Mouse (Mus musculus): ENCODE results near the gene Tns2. TPM values are rescaled to one million over a fixed set of nuclear protein-coding genes. Genes with fewer than 3 reads are reported as not detected.
A peak's percentile ranks its signal among the peaks of the same experiment; 100 is the strongest.
"Not testable (repeated sequence)": the region's sequence is repeated elsewhere in the genome, so short reads cannot be mapped to it uniquely, and the experiment has no call there.

Tns2 gene
- total and polyA plus RNA-seq, 3 experiments, result 114 to 184 (median 130) TPM

DNA sequence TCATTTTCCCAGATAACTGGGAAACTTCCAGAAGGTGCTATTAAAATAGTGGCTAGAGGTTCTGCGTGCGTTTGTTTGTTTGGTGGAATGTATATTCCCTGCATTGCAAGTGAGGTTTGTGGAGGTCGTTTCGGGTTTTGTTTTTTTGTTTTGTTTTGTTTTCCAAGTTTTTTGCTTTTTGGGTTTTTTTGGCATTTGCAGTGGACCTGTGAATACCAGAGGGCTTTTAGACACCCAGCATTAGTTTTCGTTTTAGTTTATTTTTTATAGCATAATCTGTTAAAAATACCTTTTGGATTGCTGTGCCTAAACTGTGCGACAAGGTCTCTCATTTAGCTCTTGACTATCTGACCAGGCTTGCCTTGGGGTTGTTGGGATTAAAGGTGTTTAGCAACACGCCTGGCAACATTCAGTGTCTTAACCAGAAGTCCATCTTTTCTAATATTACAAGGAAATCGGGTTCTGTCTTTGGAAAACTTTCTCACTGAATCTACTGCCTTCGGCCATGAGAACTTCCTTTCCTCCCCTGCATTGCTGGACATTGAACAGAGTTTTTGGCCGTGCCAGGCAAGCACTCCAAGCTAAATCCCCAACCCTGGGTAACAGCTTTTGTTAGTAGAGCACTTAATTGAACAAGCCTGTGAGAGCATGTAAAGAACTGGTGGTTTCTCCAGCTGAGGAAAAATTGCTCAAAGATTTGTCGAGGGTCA is 25.2 kb upstream of the Tns2 start:
- DNase-seq, result no peak
- Histone ChIP-seq H3K27me3 (ENCODE audit: control insufficient read depth, insufficient read depth, low read length) (no peaks in the 10 kb centered on the region), H3K4me1 (ENCODE audit: control insufficient read depth, insufficient read depth, low read length) (no peaks in the 10 kb centered on the region; the same call in 1 of the 2 replicates), H3K4me3 (peak overlapping the region; percentile 88), H3K79me2 (replicated peaks; ENCODE audit: control insufficient read depth, insufficient read depth, low read length) (peaks cover 6% of the 10 kb centered on the region; the same call in 1 of the 2 replicates), H3K27ac (no peak overlapping the region), H3K9ac (ENCODE audit: low read depth, low read length) (no peak overlapping the region; the same call in 1 of the 2 replicates), H3K36me3 (ENCODE audit: control insufficient read depth, insufficient read depth, low read length) (peaks cover 7% of the 10 kb centered on the region)
- intact Hi-C loops (cut with DNase I), result loop anchor here (10.0 kb wide), 1 partner anchor 600 kb away; the partner anchor contains the start of gene Atp5g2
- TF ChIP-seq POLR2A (IDR thresholded peaks at IDR 0.05; ENCODE audit: insufficient read depth, low read depth, low read length) (no peak), EP300 (IDR thresholded peaks at IDR 0.05; ENCODE audit: insufficient read depth, low read depth, low read length) (no peak), CTCF (IDR thresholded peaks at IDR 0.05) (no peak)
- WGBS, result 5% methylated on average over 11 of the region's 11 CpGs

DNA sequence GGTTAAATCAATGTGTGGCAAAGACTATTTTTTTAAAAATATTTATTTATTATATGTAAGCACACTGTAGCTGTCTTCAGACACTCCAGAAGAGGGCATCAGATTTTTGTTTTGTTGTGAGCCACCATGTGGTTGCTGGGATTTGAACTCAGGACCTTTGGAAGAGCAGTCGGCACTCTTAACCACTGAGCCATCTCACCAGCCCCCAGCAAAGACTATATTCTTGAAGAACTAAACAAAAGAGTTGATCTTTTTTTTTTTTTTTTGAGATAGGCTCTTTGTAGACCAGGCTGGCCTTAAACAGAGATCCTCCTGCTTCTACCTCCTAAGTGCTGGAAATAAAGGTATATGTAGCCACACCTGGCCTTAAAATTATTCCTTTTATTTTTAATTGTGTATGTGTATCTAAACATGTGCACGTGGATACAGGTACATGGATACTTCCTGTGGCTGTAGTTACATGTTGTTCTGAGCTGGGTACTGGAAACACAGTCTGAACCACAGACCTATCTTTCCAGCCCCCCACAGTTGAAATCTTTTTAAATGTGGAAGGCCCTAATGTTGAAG is 23.0 kb upstream of the Tns2 start:
- peaks cover 10% of the 10 kb centered on the region for H3K36me3 ChIP-seq (ENCODE audit: control insufficient read depth, insufficient read depth, low read length)
- TF ChIP-seq EP300 (IDR thresholded peaks at IDR 0.05; ENCODE audit: insufficient read depth, low read depth, low read length) (no peak), CTCF (IDR thresholded peaks at IDR 0.05) (no peak), POLR2A (IDR thresholded peaks at IDR 0.05; ENCODE audit: insufficient read depth, low read depth, low read length) (no peak)
- H3K27me3 ChIP-seq (ENCODE audit: control insufficient read depth, insufficient read depth, low read length), result no peaks in the 10 kb centered on the region
- WGBS, result 74% methylated on average over 2 of the region's 2 CpGs
- no peak overlapping the region for H3K4me3 ChIP-seq
- H3K27ac ChIP-seq, result no peak overlapping the region
- no peaks in the 10 kb centered on the region; the same call in 1 of the 2 replicates for H3K4me1 ChIP-seq (ENCODE audit: control insufficient read depth, insufficient read depth, low read length)
- no peak for DNase-seq
- intact Hi-C loops (cut with DNase I), result loop anchor here (10.0 kb wide), 1 partner anchor 598 kb away; the partner anchor contains the start of gene Atp5g2
- H3K9ac ChIP-seq (ENCODE audit: low read depth, low read length), result no peak overlapping the region
- H3K79me2 ChIP-seq (replicated peaks; ENCODE audit: control insufficient read depth, insufficient read depth, low read length), result peaks cover 6% of the 10 kb centered on the region; the same call in 1 of the 2 replicates

- Histone ChIP-seq H3K27me3 (ENCODE audit: control insufficient read depth, insufficient read depth, low read length) (no peaks in the 10 kb centered on the region), H3K27ac (no peak overlapping the region), H3K4me3 (no peak overlapping the region), H3K9ac (ENCODE audit: low read depth, low read length) (no peak overlapping the region), H3K79me2 (replicated peaks; ENCODE audit: control insufficient read depth, insufficient read depth, low read length) (peaks cover 6% of the 10 kb centered on the region; the same call in 1 of the 2 replicates), H3K36me3 (ENCODE audit: control insufficient read depth, insufficient read depth, low read length) (peaks cover 10% of the 10 kb centered on the region), H3K4me1 (ENCODE audit: control insufficient read depth, insufficient read depth, low read length) (no peaks in the 10 kb centered on the region; the same call in 1 of the 2 replicates)
- WGBS, result 68% methylated on average over 4 of the region's 4 CpGs
- no peak for TF ChIP-seq EP300 (IDR thresholded peaks at IDR 0.05; ENCODE audit: insufficient read depth, low read depth, low read length)
- no peak for TF ChIP-seq POLR2A (IDR thresholded peaks at IDR 0.05; ENCODE audit: insufficient read depth, low read depth, low read length)
- TF ChIP-seq CTCF (IDR thresholded peaks at IDR 0.05), result no peak
- DNase-seq, result no peak
- intact Hi-C loops (cut with DNase I), result loop anchor here (2.0 to 10.0 kb wide), 2 partner anchors 16 to 596 kb away; partner anchors contain the start of gene Atp5g2
These were observed 21.0 kb upstream of the Tns2 start for GRCm38 (mm10) chr15:102079221-102079620.

DNA sequence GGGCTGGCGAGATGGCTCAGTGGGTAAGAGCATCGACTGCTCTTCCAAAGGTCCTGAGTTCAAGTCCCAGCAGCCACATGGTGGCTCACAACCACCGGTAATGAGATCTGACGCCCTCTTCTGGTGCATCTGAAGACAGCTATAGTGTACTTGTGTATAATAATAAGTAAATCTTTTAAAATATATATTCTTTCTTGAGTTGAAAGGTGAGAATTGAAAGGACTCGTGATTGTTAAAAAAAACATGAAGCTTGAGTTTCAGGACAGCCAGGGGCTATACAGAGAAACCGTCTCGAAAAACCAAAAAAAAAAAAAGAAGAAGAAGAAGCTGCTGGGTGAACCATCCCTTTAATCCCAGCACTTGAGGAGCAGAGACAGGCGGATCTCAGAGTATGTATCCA is 20.3 kb upstream of the Tns2 start:
- H3K4me1 ChIP-seq (ENCODE audit: control insufficient read depth, insufficient read depth, low read length); H3K79me2 ChIP-seq (replicated peaks; ENCODE audit: control insufficient read depth, insufficient read depth, low read length); H3K27ac ChIP-seq; H3K36me3 ChIP-seq (ENCODE audit: control insufficient read depth, insufficient read depth, low read length); H3K9ac ChIP-seq (ENCODE audit: low read depth, low read length); H3K27me3 ChIP-seq (ENCODE audit: control insufficient read depth, insufficient read depth, low read length); H3K4me3 ChIP-seq; DNase-seq: not testable (repeated sequence)
- intact Hi-C loops (cut with DNase I), result loop anchor here (2.0 to 10.0 kb wide), 2 partner anchors 15 to 595 kb away; partner anchors contain the start of gene Atp5g2
- 64% methylated on average over 8 of the region's 8 CpGs for WGBS

GRCm38 (mm10) chr15:102080429-102080828 is 19.8 kb upstream of the Tns2 start:
- WGBS, result 43% methylated on average over 2 of the region's 2 CpGs

DNA sequence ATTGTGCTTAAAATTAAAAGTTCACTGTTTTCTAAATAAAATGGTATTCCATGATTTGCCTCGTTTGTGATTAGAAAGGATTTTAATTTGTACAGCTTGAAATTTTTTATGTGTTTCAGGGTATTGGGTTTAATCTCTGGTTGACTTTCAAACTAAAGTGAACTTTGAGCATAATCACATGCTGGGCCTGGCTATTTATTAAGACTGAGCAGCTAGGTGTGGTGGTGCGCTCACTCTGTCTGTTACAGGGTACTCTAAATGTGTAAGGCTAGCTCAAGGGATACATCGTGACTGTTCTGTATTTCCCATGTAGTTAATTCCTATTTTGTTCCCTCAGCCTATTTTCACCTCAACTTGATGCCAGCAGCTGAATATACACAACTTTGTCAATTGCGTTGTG is 18.1 kb upstream of the Tns2 start:
- H3K9ac ChIP-seq (ENCODE audit: low read depth, low read length), result no peak overlapping the region
- H3K4me1 ChIP-seq (ENCODE audit: control insufficient read depth, insufficient read depth, low read length), result no peaks in the 10 kb centered on the region
- DNase-seq, result no peak
- no peak overlapping the region for H3K27ac ChIP-seq
- no peak overlapping the region for H3K4me3 ChIP-seq
- no peaks in the 10 kb centered on the region for H3K27me3 ChIP-seq (ENCODE audit: control insufficient read depth, insufficient read depth, low read length)
- TF ChIP-seq CTCF (IDR thresholded peaks at IDR 0.05), result no peak
- TF ChIP-seq POLR2A (IDR thresholded peaks at IDR 0.05; ENCODE audit: insufficient read depth, low read depth, low read length), result no peak
- TF ChIP-seq EP300 (IDR thresholded peaks at IDR 0.05; ENCODE audit: insufficient read depth, low read depth, low read length), result no peak
- intact Hi-C loops (cut with DNase I), result no loop called here
- 86% methylated on average over 4 of the region's 4 CpGs for WGBS
- H3K79me2 ChIP-seq (replicated peaks; ENCODE audit: control insufficient read depth, insufficient read depth, low read length), result peaks cover 3% of the 10 kb centered on the region; the same call in 1 of the 2 replicates
- peaks cover 6% of the 10 kb centered on the region for H3K36me3 ChIP-seq (ENCODE audit: control insufficient read depth, insufficient read depth, low read length)

More at GRCm38 (mm10) chr15:102080429-102080828, 19.8 kb upstream of the Tns2 start:
- intact Hi-C loops (cut with DNase I), result no loop called here
- TF ChIP-seq EP300 (IDR thresholded peaks at IDR 0.05; ENCODE audit: insufficient read depth, low read depth, low read length), result no peak
- TF ChIP-seq POLR2A (IDR thresholded peaks at IDR 0.05; ENCODE audit: insufficient read depth, low read depth, low read length), result no peak
- TF ChIP-seq CTCF (IDR thresholded peaks at IDR 0.05), result peak; percentile 28; the same call in 1 of the 2 replicates
- no peak overlapping the region for H3K9ac ChIP-seq (ENCODE audit: low read depth, low read length)
- peaks cover 3% of the 10 kb centered on the region; the same call in 1 of the 2 replicates for H3K79me2 ChIP-seq (replicated peaks; ENCODE audit: control insufficient read depth, insufficient read depth, low read length)
- no peak for DNase-seq
- H3K36me3 ChIP-seq (ENCODE audit: control insufficient read depth, insufficient read depth, low read length), result peaks cover 6% of the 10 kb centered on the region
- no peaks in the 10 kb centered on the region; the same call in 1 of the 2 replicates for H3K4me1 ChIP-seq (ENCODE audit: control insufficient read depth, insufficient read depth, low read length)
- no peaks in the 10 kb centered on the region for H3K27me3 ChIP-seq (ENCODE audit: control insufficient read depth, insufficient read depth, low read length)
- H3K27ac ChIP-seq, result no peak overlapping the region
- no peak overlapping the region for H3K4me3 ChIP-seq
